ENCODE assay signal across 8 mouse cellular contexts in genomic region chr2:19414222-19414965, GRCm38 (mm10). TPM values are rescaled to one million over a fixed set of nuclear protein-coding genes. Genes with fewer than 3 reads are reported as not detected.
A peak's percentile ranks its signal among the peaks of the same experiment; 100 is the strongest.
DNase-seq lines count a peak whose midpoint lies in the region; ATAC-seq lines count a peak whose summit lies in the region.

No protein-coding gene starts in this region.

- no peaks in the 10 kb centered on the region for H3K36me3 ChIP-seq in hindbrain, embryonic 14.5 days (replicated peaks; ENCODE audit: control insufficient read depth, insufficient read depth)

- H3K4me3 ChIP-seq in hindbrain, embryonic 14.5 days (replicated peaks; ENCODE audit: low read length), result peak overlapping the region; percentile 23

- H3K9me3 ChIP-seq in hindbrain, embryonic 14.5 days (ENCODE audit: control insufficient read depth, low read length), result no peaks in the 10 kb centered on the region

- H3K9ac ChIP-seq in hindbrain, embryonic 14.5 days, result peak overlapping the region; percentile 30; the same call in 1 of the 2 replicates

- whole genome bisulfite sequencing in hindbrain, embryonic 14.5 days, result 20% methylated on average over 19 of the region's 19 CpGs

- peak; percentile 89 to 93 for DNase-seq in cerebellum, postnatal 10 days
- DNase-seq in hindbrain, embryonic 14.5 days (ENCODE audit: low spot score), result peak; percentile 84
- DNase-seq in layer of hippocampus, postnatal 36 days, result peak; percentile 61 to 67
- peak; percentile 27 for DNase-seq in lung, postnatal 25 days (ENCODE audit: low spot score)
- peak; percentile 66 for DNase-seq in right cerebral cortex, adult 18-20 months
- peak; percentile 57 for DNase-seq in urinary bladder, postnatal 25 days (ENCODE audit: low spot score)

- ATAC-seq in activated CD4-positive, CD25-positive, alpha-beta regulatory T cell, adult 4 months, result peak; percentile 80
- peak; percentile 90 for ATAC-seq in frontal cortex, adult (ENCODE audit: low TSS enrichment)
- peak; percentile 67; the same call in 1 of the 2 replicates for ATAC-seq in hindbrain, embryonic 14.5 days (ENCODE audit: low FRiP score)

- no peaks in the 10 kb centered on the region for H3K4me1 ChIP-seq in hindbrain, embryonic 14.5 days (replicated peaks; ENCODE audit: control insufficient read depth, insufficient read depth, low read length)

- H3K27me3 ChIP-seq in hindbrain, embryonic 14.5 days (ENCODE audit: control insufficient read depth, insufficient read depth, low read length), result 0 out of 2 replicates have a peak, but pooled peaks cover 6% of the 10 kb centered on the region

- peak overlapping the region; percentile 62 for H3K4me2 ChIP-seq in hindbrain, embryonic 14.5 days (replicated peaks)

- H3K27ac ChIP-seq in hindbrain, embryonic 14.5 days, result no peak overlapping the region

RNA-seq across cellular contexts. Expression of gene Ptf1a, which starts 31.1 kb away (rescaled TPM):
- not detected for polyA plus RNA-seq in activated CD4-positive, CD25-positive, alpha-beta regulatory T cell, adult 4 months (2017; shearing (Covaris generic))
- 0.51 and 0.77 TPM in 2 replicates for polyA plus RNA-seq in hindbrain, embryonic 14.5 days (2014; fragmentation: Nextera tagmentation; extraction: Ambion mirVana)
- total RNA-seq in layer of hippocampus, postnatal 36 days (2021), result not detected

RNA-seq across cellular contexts. Expression of gene Msrb2, which starts 43.2 kb away (rescaled TPM):
- polyA plus RNA-seq in activated CD4-positive, CD25-positive, alpha-beta regulatory T cell, adult 4 months (2017; shearing (Covaris generic)), result 10 to 100 TPM; 15.1 to 17.8 TPM
- polyA plus RNA-seq in hindbrain, embryonic 14.5 days (2014; fragmentation: Nextera tagmentation; extraction: Ambion mirVana), result 9.7 and 9.8 TPM in 2 replicates
- total RNA-seq in layer of hippocampus, postnatal 36 days (2021), result 10 to 100 TPM; 30.0 to 31.4 TPM

Comparison
In these comparisons a context has a peak if more than half of its experiments do, and no peak if none do; other contexts are left out.
1. DNase-seq: peak in every context shown above with its lines; median percentile 91 in cerebellum, postnatal 10 days; 84 in hindbrain, embryonic 14.5 days; 66 in right cerebral cortex, adult 18-20 months; 64 in layer of hippocampus, postnatal 36 days; 57 in urinary bladder, postnatal 25 days; 27 in lung, postnatal 25 days.